Mouse (Mus musculus) limb, embryonic 11.5 days (tissue): ENCODE results near the gene Ampd2. TPM values are rescaled to one million over a fixed set of nuclear protein-coding genes. Genes with fewer than 3 reads are reported as not detected.

Source experiments
- ATAC-seq: fragments of 200-750 bp; cut with Nextera tagmentation; 2 replicates; pipeline ENCODE4 v1.8.0; 2017; ENCODE audit warnings: low read depth; ENCODE audit not compliant: insufficient number of reproducible peaks, low FRiP score, low TSS enrichment
- DNase-seq: peaks from one replicate; pipeline ENCODE4 v3.0.0-alpha.2; 2015; ENCODE audit warnings: low spot score
- H3K27ac ChIP-seq: fragments of 300-500 bp; sonication (generic); replicated peaks from 2 replicates; pipeline ENCODE4 v1.5.1; 2014; ENCODE audit warnings: low read depth, mild to moderate bottlenecking, low read length
- H3K27me3 ChIP-seq: fragments of 300-500 bp; sonication (generic); 2 replicates; pipeline ENCODE4 v1.6.1; 2014; ENCODE audit warnings: mild to moderate bottlenecking, low read length, mixed read lengths; ENCODE audit not compliant: control insufficient read depth, insufficient read depth
- H3K36me3 ChIP-seq: fragments of 300-500 bp; sonication (generic); 2 replicates; pipeline ENCODE4 v1.6.1; 2014; ENCODE audit warnings: mild to moderate bottlenecking, low read length, moderate library complexity, mixed read lengths; ENCODE audit not compliant: control insufficient read depth, insufficient read depth
- H3K4me1 ChIP-seq: fragments of 300-500 bp; sonication (generic); 2 replicates; pipeline ENCODE4 v1.6.1; 2014; ENCODE audit warnings: low read length, mixed read lengths; ENCODE audit not compliant: control insufficient read depth, insufficient read depth
- H3K4me2 ChIP-seq: fragments of 300-500 bp; sonication (generic); 2 replicates; pipeline ENCODE4 v1.6.1; 2014; ENCODE audit warnings: low read depth, mild to moderate bottlenecking, moderate library complexity; ENCODE audit not compliant: severe bottlenecking
- H3K4me3 ChIP-seq: fragments of 300-500 bp; sonication (generic); 2 replicates; pipeline ENCODE4 v1.5.1; 2014; ENCODE audit warnings: low read depth, low read length
- H3K9ac ChIP-seq: fragments of 300-500 bp; sonication (generic); 2 replicates; pipeline ENCODE4 v1.6.1; 2014; ENCODE audit warnings: mild to moderate bottlenecking, low read length
- H3K9me3 ChIP-seq: fragments of 300-500 bp; sonication (generic); 2 replicates; pipeline ENCODE4 v1.6.1; 2016; ENCODE audit warnings: low read length; ENCODE audit not compliant: control insufficient read depth
- WGBS: fragments of 180-500 bp; shearing (Covaris S2); extraction: QIAGEN DNeasy Blood & Tissue Kit; methylation state at CpG from one replicate; pipeline ENCODE4 v1.1.7; 2014; 5-methylcytosine and 5-hydroxymethylcytosine counted together
- polyA plus RNA-seq: library from polyadenylated mRNA; unstranded; fragments of >200 nt; fragmentation: Nextera tagmentation; extraction: Ambion mirVana; gene quantifications from 2 replicates; pipeline ENCODE4 v1.2.1, GENCODE M21; 2014

The Ampd2 gene
- polyA plus RNA-seq, 1 experiment from 2014 or later = 37.0 TPM

DNA sequence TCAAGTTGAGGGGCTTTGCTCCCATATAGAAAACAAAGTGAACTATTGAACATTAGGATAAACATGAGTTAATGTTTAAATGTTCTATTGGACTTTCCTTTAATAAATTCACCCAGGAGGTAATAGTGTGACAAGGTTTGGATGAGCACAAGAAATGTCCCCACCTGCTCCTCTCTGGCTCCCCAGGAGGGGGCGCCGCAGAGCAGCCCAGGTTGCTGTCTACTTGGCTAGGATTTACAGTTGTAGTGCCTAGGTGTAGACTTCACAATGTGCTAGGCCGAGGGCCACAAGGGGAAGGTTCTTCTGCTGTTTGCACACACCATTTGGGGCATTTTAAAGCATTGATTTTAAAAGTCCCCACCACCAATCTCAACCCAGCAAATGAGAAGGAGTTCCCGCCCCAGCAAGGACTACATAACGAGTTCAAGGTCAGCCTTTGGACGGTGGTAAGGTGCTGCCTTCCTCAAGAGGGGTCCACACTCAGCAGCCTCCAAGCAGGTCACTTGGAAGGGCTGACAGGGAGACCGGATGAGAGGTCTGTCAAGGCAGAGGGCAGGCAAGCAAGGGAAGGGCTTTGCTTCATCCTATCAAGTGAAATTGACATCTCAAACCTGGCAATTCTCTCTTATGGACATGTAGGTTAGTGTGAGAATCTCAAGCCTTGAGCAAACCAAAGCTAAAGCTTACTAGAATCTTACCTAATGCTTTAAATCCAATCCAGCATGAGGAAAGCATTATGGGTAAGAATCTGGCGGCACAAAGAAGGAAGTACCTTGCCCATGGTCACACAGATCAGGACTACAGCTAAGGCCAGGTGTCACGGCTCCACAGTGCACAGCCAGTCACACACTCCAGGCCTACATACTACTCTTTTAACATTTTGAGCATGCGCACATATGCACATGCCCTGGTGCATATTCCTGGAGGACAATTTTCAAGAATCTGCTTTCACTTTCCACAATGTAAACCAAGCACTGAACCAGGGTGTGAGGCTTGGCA lies 15.9 kb downstream of the Ampd2 start:
- no peak overlapping the region for H3K4me3 ChIP-seq
- H3K36me3 ChIP-seq = peaks cover 5% of the 10 kb centered on the region; the same call in 1 of the 2 replicates
- no peak overlapping the region for H3K4me2 ChIP-seq
- no peaks in the 10 kb centered on the region for H3K4me1 ChIP-seq
- no peaks in the 10 kb centered on the region for H3K9me3 ChIP-seq
- H3K9ac ChIP-seq = no peak overlapping the region
- ATAC-seq (no peak), DNase-seq (peak; percentile 74)
- H3K27ac ChIP-seq = no peak overlapping the region
- WGBS = 63% methylated on average over 10 of the region's 10 CpGs
- no peaks in the 10 kb centered on the region for H3K27me3 ChIP-seq

DNA sequence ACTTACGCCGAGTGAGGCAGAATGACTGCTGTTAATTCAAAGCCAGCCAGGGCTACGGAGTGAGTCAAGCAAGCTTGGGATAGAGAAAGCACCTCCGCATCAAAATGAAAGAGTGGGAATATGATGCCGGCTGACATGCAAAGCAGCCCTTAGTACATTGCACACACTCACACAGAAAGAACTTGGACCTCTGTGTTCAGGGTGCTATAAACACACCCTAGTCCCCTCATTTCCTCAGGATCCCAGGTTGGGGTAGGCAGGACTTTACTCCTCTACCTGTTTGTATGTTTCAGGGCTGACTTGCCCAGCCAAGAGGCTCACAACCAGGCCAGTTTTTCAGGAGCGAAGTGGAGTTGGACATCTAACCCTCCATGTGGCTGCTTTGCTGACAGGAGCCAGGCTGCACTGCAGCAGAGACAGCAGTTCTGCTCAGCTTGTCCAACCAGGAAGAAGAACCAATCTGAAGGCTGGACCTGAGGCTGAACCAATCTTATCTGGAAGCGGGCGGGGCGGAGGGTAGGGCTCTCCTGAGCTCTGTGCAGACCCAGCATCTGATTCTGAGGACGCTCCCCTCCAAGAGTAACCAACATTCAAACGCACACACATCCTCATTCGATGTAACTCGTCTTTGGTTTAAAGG lies 17.1 kb downstream of the Ampd2 start:
- Histone ChIP-seq H3K4me3 (no peak overlapping the region), H3K36me3 (0 out of 2 replicates have a peak, but pooled peaks cover 2% of the 10 kb centered on the region), H3K4me1 (no peaks in the 10 kb centered on the region), H3K27ac (no peak overlapping the region), H3K9me3 (no peaks in the 10 kb centered on the region), H3K27me3 (no peaks in the 10 kb centered on the region), H3K4me2 (no peak overlapping the region), H3K9ac (no peak overlapping the region)
- no peak for DNase-seq
- WGBS = 66% methylated on average over 13 of the region's 13 CpGs
- ATAC-seq = no peak

DNA sequence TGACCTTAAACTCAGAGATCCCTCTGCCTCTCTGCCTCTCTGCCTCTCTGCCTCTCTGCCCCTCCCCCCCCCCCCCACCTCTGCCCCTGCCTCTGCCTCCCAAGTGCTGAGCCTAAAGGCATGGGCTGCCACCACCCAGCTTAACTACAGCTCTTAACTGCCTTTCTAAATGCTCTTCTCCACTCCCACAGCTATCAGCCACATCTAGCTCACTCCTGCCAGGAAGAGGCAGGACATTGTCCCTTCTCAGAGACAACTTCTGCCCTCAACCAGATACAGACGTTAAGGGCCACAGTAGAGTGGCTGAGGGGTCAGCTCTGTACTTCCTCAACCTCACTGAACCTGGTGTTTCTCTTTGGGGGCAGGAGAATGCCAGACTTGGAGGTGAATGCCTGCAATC lies 17.6 kb downstream of the Ampd2 start:
- H3K4me3 ChIP-seq = no peak overlapping the region
- no peaks in the 10 kb centered on the region for H3K27me3 ChIP-seq
- ATAC-seq = no peak
- no peak for DNase-seq
- no peaks in the 10 kb centered on the region for H3K4me1 ChIP-seq
- 7% methylated on average over 1 of the region's 1 CpGs for WGBS
- H3K36me3 ChIP-seq = 0 out of 2 replicates have a peak, but pooled peaks cover 2% of the 10 kb centered on the region
- no peak overlapping the region for H3K4me2 ChIP-seq
- H3K9ac ChIP-seq = no peak overlapping the region
- H3K27ac ChIP-seq = no peak overlapping the region
- H3K9me3 ChIP-seq = no peaks in the 10 kb centered on the region

DNA sequence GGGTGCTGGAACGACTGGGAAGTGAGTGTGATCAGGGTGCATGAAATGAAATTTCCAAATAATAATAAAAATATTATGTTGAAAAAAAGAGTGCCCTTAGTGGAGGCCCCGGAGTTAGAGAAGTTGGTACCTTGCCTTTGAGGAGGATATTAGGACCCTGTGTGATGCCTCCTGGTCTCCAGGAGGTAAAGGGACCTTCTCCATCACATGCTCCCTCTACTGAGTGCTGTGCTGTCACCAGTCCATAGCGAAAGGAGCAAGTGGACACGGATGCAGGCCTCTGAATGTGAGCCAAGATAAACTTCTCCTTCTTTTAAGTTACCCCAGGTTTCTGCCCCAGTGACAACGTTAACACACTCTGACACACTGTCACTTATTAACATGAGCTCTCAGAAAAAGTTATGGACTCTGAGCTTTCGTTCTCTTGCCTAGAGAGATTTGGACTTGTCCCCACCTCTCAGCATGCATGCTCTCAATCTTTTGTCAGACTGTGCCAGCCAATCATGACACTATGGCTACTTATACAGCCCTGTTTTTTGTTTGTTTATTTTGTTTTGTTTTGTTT lies 19.0 kb downstream of the Ampd2 start:
- Histone ChIP-seq H3K4me2 (no peak overlapping the region), H3K4me3 (no peak overlapping the region), H3K27me3 (no peaks in the 10 kb centered on the region), H3K9me3 (no peaks in the 10 kb centered on the region), H3K36me3 (0 out of 2 replicates have a peak, but pooled peaks cover 2% of the 10 kb centered on the region), H3K9ac (no peak overlapping the region), H3K27ac (no peak overlapping the region), H3K4me1 (no peaks in the 10 kb centered on the region)
- ATAC-seq (no peak), DNase-seq (no peak)
- 74% methylated on average over 6 of the region's 6 CpGs for WGBS

DNA sequence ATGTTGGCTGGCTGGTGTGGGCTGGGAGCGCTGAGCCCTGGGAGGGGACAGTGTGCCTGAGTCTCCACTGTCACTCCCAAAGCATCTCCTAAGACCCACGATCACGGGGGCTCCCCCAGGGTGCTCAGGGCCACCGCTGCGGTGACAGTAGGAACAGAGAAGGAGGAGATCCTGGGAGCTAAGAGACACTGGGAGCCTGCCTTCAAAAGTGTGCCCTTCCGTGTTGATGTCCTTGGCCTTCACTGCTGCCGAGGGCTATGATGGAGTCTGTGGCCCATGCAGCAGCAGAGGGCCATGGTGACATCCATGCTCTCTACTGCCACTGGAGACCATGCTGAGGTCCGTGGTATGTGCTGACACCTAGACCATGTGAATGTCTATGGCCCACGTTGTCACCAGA lies 20.9 kb downstream of the Ampd2 start:
- DNase-seq (no peak), ATAC-seq (no peak)
- no peak overlapping the region for H3K4me2 ChIP-seq
- no peaks in the 10 kb centered on the region for H3K27me3 ChIP-seq
- no peak overlapping the region for H3K4me3 ChIP-seq
- H3K36me3 ChIP-seq = no peaks in the 10 kb centered on the region
- no peaks in the 10 kb centered on the region for H3K4me1 ChIP-seq
- no peak overlapping the region for H3K9ac ChIP-seq
- no peaks in the 10 kb centered on the region for H3K9me3 ChIP-seq
- H3K27ac ChIP-seq = no peak overlapping the region
- WGBS = 77% methylated on average over 9 of the region's 9 CpGs

DNA sequence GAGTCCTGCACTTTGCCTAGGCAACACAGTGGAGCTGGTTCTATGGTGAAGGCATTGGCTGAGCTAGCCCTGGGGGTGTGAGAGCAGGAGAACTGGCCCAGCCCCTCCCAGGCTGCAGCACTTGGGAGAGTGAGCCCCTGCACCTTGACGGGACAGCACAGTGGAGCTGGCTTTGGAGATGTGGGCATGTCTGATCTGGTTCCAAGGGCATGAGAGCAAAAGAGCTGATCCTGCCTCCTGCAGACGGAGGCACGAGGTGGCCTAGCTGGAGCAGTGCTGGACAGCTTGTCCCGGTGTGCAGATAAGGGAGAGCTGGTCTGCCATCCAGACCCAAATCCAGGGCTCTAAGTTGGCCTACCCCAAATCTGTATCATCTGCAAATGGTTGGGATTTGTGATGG lies 21.8 kb downstream of the Ampd2 start:
- WGBS = 73% methylated on average over 4 of the region's 4 CpGs
- Histone ChIP-seq H3K4me2 (no peak overlapping the region), H3K36me3 (no peaks in the 10 kb centered on the region), H3K4me3 (no peak overlapping the region), H3K9me3 (no peaks in the 10 kb centered on the region), H3K27ac (no peak overlapping the region), H3K4me1 (no peaks in the 10 kb centered on the region), H3K27me3 (no peaks in the 10 kb centered on the region), H3K9ac (no peak overlapping the region)
- no peak for DNase-seq
- ATAC-seq = no peak

DNA sequence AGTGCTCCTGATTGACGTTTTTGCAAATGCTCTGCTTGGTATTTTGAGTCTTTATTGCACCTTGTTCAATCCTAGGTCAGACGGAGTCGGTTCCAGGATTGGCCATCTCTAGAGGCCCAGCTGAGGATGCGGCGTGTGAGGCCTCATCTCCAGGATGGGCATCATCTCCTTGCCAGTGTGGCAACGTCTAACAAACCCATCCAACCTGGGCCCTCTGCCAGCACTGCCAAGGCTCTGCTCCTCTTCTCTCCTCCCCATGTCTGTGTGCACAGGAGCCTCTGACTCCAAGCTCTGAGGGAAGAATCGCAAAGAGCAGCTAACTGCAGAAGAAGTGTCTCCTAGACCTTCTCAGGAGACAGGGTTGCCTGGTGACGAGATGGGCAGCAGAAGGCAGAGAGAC lies 23.8 kb downstream of the Ampd2 start:
- Histone ChIP-seq H3K9ac (no peak overlapping the region), H3K4me3 (no peak overlapping the region), H3K9me3 (no peaks in the 10 kb centered on the region), H3K27ac (no peak overlapping the region), H3K27me3 (no peaks in the 10 kb centered on the region), H3K4me2 (no peak overlapping the region), H3K36me3 (no peaks in the 10 kb centered on the region), H3K4me1 (no peaks in the 10 kb centered on the region)
- ATAC-seq (no peak), DNase-seq (no peak)
- WGBS = 80% methylated on average over 8 of the region's 8 CpGs

DNA sequence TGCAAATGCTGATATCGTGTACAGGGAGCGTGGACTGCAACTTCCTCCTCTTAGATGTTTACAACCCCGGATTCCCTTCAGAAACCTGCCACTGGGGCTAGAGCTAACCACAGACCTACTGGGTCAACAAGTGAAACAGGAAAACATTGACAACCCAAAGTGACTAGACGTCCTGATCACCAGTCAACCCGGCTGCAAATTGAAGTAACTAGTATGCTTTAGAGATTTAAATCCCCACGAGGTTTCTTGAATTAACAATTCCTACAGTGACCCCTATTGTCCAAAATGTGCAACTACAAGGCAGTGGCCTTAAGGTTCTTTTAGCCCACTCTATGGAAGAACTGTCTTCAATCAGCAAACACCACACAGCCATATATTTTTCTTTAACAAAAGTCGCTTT lies 25.0 kb downstream of the Ampd2 start:
- Histone ChIP-seq H3K4me2 (peak overlapping the region; percentile 7; the same call in 1 of the 2 replicates), H3K9me3 (no peaks in the 10 kb centered on the region), H3K4me1 (no peaks in the 10 kb centered on the region), H3K36me3 (no peaks in the 10 kb centered on the region), H3K9ac (no peak overlapping the region), H3K27me3 (no peaks in the 10 kb centered on the region), H3K27ac (no peak overlapping the region), H3K4me3 (no peak overlapping the region)
- 22% methylated on average over 7 of the region's 7 CpGs for WGBS
- DNase-seq (peak; percentile 76), ATAC-seq (no peak)
